Mouse (Mus musculus): ENCODE measurements around the gene Slc2a13. TPM values are rescaled to one million over a fixed set of nuclear protein-coding genes. Genes with fewer than 3 reads are reported as not detected.

Slc2a13 gene
- polyA plus RNA-seq (2015; fragmentation: Nextera tagmentation; extraction: Ambion mirVana): 1.2 and 1.4 TPM in 2 replicates

DNA sequence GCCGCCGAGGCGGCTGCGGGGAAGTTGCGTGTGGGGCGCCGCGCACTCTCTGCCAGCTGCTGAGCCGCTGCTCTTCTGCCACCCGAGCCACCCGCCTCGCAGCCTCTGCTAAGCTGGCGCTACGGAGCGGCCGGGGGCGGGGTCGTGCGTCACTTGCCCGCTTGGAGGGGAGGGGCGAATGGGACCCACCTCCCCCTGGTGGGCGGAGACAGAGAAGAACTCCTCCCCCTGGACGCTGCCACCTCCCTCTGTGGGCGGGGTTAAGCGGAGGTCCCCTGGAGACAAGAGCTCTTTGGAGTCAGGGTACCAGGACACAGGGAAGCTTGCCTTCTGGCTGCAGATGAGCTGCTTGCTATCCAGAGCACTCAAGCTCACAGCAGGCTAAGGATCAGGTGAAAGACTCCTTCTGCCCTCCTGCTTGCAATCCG is at the start of gene Slc2a13:
Gene Slc2a13 (minus strand): TSS at position 151 of the 428 bp plus-strand sequence.

Other genes starting within 250 kb of the Slc2a13 start
- gene Lrrk2, start 99.9 kb upstream of the Slc2a13 start, polyA plus RNA-seq (2015; fragmentation: Nextera tagmentation; extraction: Ambion mirVana): 3.7 and 4.8 TPM in 2 replicates